Mouse (Mus musculus) embryo, embryonic 10 days (tissue): ENCODE results near the gene Rfxap.
A peak's percentile ranks its signal among the peaks of the same experiment; 100 is the strongest.

Experiments used
- DNase-seq: peaks from one replicate; pipeline ENCODE4 v3.0.0-alpha.2; 2015; ENCODE audit warnings: low spot score

Rfxap gene

DNA sequence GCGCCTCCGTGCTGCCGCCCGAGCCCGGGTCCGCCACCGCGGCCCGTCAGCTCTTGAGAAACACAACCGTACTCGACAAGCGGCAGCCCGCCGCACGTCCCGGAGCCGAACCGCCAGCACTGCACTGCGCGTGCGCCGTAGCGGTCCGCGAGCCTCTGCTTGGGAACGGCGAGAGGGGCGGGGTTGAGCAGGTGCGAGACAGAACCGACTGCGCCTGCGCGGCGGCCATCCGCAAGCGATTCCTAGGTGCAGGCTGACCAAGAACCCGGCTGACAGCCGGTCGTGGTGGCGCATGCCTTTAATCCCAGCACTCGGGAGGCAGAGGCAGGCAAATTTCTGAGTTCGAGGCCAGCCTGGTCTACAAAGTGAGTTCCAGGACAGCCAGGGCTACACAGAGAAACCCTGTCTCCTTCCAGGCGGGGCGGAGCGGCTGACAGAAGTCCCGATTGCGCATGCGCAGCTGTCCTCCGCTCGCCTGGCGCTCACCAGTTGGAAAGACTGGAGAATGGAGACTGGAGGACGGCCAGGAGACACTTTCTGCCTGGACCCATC is at the start of gene Rfxap:
Gene Rfxap, minus strand, starts transcription at position 126 of the 552 bp plus-strand sequence.
- DNase-seq: peak; percentile 97

DNA sequence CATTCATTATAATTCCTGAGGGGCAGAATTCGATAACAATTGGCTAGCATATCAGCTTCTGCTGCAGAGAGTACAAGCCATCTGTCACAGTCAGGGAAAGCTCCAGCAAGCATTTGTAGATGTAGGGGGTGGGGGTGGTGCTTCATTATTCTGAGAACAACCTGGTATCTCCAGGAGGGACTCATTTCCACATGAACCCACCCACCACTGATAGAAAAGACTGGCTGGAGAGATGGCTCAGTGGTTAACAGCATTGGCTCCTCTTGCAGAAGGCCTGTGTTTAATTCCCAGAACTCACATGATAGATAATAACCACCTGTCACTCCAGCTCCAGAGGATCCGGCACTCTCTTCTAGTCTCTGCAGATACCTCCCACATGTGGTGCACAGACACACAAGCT is 27.8 kb upstream of the Rfxap start:
- no peak for DNase-seq

DNA sequence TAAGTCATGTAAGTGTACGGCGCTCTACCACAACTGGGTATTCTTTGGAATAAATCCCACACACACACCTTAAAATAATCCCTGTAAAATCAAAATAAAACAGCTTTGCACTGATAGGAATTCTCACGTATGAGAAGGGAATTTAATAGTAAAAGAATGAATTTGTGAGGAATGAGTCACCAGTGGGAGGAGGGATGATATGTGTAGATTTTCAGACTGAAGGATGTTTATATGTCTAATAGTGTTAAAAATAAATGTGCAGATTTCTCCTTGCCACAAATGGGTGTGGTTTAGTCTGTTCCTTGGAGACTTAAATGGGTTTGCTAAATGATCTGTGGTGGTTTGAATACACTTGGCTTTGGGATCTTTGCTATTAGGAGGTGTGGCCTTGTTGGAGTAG is 24.9 kb upstream of the Rfxap start:
- no peak for DNase-seq

DNA sequence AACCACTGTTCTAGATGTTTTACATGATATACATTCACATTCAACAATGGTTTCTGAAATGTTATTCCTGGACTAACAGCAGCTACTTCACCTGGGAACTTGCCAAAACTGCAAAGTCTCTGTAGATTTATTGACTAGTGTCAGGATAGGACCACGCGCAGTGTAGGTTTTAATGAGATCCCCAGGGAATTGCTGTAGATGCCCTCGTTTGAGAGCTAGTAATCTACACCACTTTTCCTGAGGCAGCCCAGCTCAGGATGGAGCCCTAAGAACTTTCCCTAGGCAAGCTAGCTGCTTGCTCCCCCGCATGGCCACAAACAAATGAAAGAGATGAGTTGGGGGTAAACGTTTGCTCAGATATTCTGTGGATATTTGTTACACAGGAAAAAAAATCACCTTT is 14.9 kb upstream of the Rfxap start:
- DNase-seq: no peak

DNA sequence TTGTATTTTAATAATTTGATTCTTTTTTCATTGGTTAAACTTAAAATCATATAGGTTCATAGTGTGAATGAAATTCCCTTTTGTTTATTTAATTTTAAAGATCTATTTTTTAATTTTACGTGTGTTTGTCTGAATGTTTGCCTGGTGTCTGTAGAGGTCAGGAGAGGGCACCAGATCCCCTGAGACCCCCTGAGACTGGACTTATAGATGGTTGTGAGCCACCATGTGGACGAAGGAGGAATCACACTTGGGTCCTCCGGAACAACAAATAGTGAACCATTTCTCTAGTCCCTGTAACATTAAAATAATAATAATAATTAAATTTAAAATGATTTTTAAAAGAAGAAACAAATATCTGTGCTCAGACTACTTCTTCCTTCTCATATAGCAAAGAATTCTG is 7.7 kb upstream of the Rfxap start:
- DNase-seq: peak; percentile 85

DNA sequence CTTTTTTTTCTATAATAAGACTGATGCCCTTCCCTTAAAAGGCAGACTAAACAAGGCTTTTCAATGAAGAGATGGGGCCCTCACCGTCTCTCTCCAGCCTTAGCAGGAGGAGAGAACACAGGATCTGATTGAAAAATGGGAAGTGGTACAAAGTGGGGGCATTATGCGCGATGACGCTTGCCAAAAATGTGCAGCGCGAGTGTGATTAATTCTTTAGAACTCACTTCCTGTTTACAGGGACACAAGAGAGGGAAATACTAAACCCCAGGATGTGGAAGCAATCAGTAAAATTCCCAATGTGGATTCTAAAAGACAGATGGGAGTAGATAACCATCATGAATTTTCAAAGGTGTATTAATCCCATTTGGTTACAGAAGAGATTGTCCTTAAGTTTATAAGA is 7.0 kb upstream of the Rfxap start:
- no peak for DNase-seq

DNA sequence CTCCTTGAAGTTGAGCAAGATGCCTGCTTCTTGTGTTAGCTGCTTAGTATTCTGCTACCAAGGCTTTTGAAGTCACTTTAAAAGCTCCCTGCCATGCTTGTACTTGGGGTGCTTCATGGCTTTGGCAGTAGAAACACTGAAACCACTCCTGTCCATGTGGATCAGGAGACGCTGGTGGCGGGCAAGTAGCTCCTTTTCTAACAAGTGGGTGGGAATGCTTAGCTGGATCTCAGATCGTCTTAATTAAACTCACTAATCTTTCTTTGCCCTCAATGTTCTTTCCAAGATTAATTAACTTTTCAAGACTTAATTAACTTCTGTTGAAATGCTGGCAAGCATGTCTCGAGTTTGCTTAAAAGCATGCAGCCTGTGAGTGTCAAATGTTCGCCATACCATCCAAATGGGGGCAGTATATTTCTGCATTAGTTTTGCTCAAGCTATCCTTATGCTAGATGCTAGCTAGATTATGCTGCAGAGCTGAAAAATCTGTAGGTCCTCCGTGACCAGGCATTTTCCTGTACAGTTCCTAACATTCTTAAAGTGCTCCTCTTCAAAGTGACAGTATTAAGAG is 5.9 kb upstream of the Rfxap start:
- no peak for DNase-seq

DNA sequence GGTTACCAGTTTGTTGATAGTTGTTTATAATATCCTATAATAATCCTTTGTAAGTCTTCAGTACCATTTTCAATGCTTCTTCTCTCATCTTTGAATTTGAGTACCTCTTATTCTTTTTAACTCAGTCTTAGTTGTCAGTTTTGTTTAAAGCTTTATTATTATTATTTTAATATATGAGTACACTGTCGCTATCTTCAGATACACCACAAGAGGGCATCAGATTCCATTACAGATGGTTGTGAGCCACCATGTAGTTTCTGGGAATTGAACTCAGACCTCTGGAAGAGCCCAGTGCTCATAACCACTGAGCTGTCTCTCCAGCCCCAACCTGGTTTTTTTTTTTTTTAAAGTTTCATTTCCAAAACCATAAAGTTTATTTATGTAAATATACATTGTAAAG is 4.0 kb upstream of the Rfxap start:
- no peak for DNase-seq

DNA sequence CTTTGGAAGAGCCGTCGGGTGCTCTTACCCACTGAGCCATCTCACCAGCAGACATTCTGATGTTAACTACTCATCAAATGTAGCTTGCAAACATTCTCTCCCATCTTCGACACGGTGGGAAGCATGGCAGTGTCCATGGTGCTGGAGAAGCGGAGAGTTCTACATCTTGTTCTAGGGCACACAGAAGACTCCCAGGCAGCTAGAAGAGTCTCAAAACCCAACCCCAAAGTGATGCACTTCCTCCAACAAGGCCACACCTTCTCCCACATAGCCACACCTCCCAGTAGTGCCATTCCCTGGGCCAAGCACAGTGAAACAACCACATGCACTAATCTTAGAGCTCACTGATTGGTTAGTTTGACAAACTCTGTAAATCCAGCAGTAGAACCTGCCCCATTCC is 1.5 kb upstream of the Rfxap start:
- DNase-seq: no peak

DNA sequence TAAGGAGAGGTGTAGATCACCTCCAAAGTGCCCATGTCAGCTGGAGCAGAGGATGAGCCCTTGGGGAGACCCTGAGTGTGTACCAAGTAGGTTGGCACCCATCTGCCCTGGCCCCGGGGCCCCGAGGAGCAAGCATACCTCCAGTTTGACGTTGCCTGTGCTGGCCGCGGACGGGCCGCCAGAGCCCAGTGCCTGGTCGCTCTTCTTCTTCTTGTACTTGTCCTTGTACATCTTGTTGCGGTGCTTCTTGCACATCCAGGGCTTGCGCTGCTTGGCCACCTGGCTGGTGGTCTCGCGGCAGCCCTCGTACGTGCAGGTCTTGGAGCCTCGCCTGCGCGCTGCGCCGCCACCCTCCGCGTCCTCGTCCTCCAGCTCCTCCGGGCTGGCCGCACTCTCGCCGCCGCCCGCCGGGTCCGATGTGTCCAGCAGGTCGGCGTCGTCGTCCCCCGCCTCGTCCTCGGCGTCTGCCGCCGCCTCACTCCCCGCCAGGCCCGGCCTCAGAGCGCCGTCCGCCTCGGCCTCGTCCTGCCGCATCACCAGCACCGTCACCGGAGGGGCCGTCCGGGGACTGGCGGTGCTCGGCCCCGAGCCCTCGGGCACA is 430 bp downstream of the Rfxap start:
- peak; percentile 71 for DNase-seq

DNA sequence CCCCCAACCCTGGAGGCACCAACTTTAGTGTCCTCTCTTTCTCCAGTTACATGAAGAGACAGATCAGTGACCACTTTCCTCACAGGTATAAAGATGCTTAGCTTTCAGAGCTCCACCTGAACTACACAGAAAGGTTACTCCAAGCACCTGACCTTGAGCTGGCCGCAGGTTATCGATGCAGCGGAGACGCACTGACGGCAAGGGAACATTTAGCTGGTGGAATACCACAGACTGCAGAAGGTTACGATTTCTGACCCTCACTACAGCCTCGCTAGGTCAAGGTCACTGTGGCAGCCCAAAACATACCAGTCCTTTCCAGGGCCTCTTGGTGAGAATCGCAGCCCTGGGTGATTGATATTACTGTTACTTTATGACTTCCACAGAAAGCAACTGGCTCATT is 3.9 kb downstream of the Rfxap start:
- DNase-seq: no peak

DNA sequence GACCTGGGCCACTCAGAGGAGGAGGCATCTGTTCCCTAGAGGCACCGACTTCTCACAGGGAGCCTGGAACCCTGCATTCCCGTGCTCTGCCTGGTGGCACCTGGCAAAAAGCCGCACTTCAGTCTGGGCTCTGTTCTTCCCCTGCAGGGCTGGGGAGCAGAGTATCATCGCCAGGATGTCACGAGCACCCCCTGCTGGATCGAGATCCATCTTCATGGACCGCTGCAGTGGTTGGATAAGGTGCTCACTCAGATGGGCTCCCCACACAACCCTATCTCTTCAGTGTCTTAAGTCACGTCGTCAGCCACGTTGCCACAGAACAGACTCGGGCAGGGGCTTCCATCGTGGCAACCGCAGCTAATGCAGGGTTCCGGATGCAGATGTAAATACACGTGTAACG is 10.4 kb downstream of the Rfxap start:
- peak; percentile 74 for DNase-seq

DNA sequence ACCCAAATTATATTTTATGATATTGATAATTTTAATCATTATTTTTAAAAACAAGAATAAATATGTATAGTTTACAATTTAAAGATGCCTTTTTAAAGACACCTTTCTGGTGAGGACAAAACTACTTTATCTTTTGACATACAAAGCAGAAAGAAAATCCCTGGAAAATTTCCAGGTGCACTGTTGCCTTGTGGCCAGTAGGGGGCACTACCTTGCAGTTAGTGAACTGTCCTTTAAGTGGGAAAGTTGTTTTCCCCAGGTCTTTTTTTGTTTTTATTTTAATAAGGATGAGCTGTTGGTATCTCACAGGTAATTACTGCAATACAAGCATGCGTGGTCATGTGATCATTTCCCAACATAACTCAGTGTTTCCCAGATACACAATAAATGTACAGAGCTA is 11.8 kb downstream of the Rfxap start:
- no peak for DNase-seq

DNA sequence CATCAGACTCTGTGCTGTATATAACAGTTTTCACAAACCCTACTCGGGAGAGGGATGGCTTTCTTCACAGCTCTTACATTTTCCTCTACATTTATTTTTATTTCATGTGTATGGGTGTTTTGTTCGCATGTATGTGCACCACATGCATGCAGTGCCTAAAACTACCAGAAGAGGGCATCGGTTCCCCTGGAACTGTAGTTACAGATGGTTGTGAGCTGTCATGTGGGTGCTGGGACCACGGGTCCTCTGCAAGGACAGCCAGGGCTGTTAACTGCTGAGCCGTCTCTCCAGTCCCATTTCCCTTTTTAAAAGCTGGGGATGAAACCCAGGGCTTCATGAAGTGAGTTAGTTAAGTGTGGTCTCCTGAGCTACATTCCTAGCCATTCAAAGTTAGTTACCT is 12.2 kb downstream of the Rfxap start:
- no peak for DNase-seq

DNA sequence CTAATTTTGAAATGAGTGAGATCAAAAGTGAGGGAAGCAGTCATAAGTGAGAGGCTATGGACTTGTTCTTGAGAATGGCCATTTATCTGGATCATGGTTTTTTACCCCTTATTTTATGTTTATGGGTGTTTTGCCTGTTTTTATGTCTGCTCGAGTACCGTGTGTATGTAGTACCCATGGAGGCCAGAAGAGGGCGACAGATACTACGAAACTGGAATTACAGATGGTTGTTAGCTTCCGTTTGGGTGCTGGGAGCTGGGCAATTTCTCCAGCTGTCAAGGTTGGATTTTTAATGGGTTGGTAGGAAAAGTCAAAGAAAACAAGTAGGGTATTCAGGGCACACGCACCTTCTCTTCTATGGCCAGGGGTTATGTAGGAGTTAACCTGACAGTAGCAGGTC is 13.8 kb downstream of the Rfxap start:
- DNase-seq: no peak

DNA sequence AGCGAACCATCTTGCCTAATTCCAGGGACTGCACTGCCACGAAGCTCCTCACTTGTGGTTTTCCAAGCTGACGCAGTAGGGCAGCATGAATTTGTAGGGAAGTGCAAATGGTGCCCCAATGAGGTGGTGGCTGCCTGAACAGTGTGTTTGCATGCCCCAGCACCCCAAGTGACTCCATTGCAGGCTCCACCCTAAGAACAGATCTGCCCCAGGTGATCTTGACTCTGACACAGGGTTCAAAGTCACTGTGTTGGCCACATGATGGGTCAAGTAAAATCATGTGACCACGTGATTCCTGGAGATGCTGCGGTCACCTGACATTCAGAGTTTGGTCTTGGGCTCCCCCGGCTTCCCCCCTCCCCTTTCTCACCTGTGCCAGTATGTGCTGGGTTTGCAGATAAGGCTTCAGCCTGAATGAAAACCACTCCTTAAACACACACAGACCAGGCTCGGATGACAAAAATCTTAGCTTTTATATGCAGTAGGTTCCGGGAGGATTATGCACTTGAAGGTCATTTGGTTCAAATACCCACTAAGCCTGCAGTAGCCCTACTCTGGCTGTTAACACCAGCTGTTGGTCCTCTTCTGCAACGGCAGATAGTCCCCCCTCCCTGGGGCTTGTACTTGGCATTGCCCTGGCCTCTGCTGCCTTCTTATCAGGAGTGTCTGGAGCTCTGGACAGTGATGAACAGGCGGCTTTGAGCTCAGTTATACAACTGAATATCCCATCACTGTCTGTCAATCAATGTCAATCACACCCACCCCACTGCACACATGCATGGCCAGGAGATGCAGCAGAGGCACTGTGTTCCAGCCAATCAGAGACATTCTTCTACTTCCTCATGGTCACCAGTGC is 15.5 kb downstream of the Rfxap start:
- DNase-seq: no peak

DNA sequence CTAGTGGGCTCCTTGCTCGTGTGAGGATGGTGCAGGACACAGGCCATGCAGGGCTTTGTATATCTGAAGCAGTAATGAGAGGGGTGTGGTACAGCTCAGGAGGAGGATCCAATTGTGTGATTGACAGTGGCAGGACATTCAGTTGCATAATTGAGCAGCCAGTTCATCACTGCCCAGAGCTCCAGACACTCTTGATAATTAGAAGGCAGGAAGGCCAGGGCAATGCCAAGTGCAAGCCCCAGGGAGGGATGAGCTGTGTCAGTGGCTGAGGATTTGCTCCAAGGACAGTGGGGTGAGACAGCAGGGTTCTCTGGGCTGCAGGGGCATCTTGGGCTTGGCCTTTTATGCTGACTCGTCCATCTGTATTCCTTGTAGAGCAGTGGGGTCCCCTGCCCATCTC is 17.0 kb downstream of the Rfxap start:
- no peak for DNase-seq

DNA sequence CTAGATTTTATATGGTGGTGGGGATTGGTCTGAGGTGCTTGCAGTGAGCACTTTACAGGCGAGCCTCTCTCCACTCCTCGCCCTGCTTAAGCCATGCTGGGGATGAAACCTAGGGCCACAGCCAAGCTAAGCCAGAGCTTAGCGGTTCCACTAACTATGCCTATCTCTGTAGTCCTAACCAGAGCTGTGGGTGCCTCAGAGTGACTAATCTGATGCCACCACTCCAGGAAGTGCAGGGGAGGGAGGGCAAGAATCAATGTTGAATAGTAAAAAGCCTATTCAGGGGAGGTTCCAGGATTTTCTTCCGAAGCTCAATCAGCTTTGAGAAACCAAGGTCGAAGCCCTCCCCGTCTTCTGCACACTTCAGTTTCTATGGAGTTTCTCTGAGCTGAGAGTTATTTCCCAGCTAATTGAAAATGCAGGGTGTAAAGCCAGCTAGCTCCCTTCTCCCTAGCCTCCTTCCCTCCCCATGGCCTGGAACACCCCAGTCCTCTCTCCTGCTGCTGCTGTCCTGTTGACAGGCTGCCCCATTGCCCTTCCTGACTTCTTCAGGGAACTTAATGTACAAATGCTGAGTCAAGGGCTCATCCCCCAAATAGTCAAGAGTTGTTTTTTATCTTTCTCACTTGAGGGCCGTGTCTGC is 31.5 kb downstream of the Rfxap start:
- no peak for DNase-seq

DNA sequence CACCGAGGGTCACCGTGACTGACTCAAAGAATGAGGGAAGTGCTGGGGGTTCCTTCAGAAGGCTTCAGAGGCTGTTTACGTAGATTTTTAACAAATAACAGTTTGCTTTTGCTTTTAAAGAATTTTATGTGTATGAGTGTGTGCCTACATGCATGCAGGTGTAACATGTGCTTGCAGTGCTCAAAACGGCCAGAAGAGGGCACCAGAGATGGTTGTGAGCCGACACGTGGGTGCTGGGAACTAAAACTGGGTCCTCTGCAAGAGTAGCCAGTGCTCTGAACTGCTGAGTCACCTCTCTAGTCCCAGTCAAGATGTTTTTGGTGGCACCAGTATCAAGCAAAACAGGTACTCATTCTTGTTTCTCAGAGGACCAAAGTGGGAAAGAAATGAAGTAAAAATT is 34.0 kb downstream of the Rfxap start:
- no peak for DNase-seq

DNA sequence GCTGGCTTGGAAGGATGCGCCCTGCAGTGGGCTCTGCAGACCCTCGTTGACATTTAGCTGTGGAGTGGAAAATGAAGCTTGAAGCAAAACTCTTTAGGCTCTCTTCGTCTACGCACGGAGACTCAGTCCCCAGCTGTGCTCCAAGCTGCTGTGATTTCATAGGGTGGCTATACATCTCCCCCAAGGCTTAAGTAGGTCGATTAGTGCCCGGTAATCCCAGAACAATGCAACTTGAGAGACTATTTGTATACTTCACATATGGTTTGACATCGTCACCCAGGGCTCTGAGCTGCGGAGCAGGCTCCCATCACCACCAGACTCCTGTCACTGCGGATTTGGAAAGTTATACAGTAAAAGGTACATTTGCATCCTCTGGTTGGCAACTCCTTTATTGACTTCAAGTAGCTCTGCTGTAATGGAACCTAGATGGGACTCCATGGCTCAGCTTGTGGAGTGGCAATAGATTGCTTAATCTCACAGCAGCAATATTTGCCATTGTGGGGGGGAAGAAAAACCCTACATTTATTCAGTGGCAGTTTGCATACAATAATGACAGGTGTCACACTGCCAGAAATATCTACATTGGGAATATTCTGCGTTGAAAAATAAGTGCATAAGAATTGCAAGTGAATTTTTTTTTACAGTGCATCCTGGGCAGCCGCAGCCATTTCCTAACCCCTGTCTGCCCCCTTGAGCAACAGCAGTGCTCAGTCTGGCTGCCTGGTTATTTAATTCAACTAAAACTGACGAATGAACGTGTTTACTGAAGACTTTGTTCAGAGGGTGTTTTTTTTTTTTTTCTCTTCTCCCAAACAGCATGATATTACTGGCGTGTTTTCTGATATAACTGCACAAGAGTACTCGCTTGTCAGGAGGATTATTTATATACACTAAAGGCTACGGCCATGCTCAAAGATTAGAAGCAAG is 38.0 kb downstream of the Rfxap start:
- DNase-seq: no peak

DNA sequence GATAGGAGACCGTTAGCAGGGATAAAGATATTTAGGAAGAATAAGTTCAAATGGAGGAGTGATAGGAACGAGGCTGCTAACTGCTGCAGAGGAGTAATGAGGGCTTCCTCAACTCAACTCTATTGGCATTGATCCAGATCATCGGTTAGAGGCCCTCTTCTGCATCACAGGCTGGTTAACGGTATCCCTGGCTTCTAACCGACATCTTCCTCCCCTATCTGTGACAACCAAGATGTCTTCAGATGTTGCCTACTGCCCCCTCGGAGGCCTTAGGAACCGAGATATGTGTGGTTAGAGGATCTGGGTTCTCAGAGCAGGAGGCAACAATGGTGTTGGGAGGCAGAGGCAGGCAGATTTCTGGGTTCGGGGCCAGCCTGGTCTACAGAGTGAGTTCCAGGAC is 39.0 kb downstream of the Rfxap start:
- DNase-seq: no peak

DNA sequence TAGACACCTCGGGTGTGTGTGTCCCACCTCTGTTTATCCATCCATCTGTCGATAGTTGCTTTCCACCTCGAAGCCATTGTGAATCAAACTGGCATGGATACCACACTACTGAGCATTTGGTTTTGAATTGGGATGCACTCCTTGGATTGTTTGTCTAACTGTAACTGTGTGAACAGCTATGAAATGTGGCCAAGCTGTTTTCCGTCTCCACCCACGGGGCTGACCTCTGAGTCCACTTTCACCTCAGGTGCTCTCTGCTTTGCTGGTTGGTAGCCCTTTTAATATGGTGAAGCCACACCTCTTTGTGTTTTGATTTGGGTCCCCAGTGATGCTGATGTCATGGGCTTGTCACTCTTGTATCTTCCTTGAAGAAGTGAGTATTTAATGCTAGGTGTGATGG is 40.8 kb downstream of the Rfxap start:
- DNase-seq: no peak
